In the genomic region with DNA sequence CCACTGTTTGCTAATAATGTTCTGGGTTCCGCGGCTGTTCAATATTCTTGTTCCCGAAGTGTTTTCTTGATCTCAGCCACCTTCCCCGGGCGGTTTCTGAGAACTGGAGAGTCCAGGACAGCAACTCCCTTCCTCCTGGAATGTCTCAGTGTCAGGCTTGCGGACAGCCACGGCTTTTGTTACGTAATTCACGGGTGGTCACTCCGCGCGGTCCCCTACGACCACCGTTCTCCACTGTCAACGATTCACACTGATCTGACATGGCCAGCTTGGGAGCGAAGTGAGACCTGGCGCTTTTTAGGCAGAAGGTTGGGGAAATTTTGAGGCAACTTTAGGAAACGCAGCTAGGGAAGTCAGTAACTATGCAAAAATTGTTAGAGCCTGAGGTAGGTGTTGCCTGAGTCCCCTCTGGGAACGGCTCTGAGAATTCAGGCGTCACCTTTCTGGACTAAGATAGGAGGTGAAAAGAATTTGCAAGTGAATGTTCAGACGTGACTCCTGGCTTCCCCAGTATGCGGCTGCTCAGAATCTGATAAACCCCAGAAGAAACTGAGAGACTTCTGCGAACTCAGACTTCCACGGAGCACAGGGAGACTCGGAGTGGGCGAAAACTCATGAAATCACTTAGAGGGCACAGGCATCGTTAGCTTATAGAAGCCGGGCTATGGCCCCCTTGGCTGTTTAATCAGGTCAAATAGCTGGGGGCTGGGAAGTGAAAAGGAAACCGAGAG, we compare ENCODE assay signal across 8 mouse cellular contexts. TPM values are rescaled to one million over a fixed set of nuclear protein-coding genes. Genes with fewer than 3 reads are reported as not detected.
DNase-seq lines count a peak whose midpoint lies in the region; ATAC-seq lines count a peak whose summit lies in the region.

No protein-coding gene starts in this region.

- intact Hi-C loops in heart, postnatal 14 days (cut with DNase I): loop anchor here (5.0 kb wide), 2 partner anchors 76 to 276 kb away; no protein-coding TSS in a partner anchor

- no peak for ATAC-seq in midbrain, embryonic 15.5 days (replicated peaks)
- ATAC-seq in megakaryocyte-erythroid progenitor cell, adult 5-6 weeks (replicated peaks; ENCODE audit: low FRiP score, low TSS enrichment, poor library complexity, severe bottlenecking): no peak

- H3K9ac ChIP-seq in midbrain, embryonic 15.5 days: 0 out of 2 replicates have a peak overlapping the region, but pooled peaks have one; percentile 11

- no peaks in the 10 kb centered on the region for H3K36me3 ChIP-seq in embryonic facial prominence, embryonic 10.5 days (replicated peaks)
- no peaks in the 10 kb centered on the region for H3K36me3 ChIP-seq in limb, embryonic 10.5 days
- no peaks in the 10 kb centered on the region for H3K36me3 ChIP-seq in midbrain, embryonic 15.5 days (replicated peaks)

- DNase-seq in gastrocnemius, adult 8-10 months (ENCODE audit: low spot score in 2 of 2): peak; percentile 21 to 37
- DNase-seq in gastrocnemius, postnatal 4 days (ENCODE audit: low spot score in 2 of 2): no peak
- DNase-seq in ZHBTc4 (ENCODE audit: low read depth, low spot score): peak; percentile 54
- DNase-seq in embryonic facial prominence, embryonic 10.5 days (ENCODE audit: low spot score): peak; percentile 44
- peak; percentile 13 to 37 for DNase-seq in heart, postnatal 14 days
- DNase-seq in limb, embryonic 10.5 days (ENCODE audit: low spot score): peak; percentile 58

- peaks cover 59% of the 10 kb centered on the region for H3K27me3 ChIP-seq in embryonic facial prominence, embryonic 10.5 days (replicated peaks; ENCODE audit: low read depth, poor library complexity, severe bottlenecking)
- H3K27me3 ChIP-seq in limb, embryonic 10.5 days (ENCODE audit: low read depth, poor library complexity, severe bottlenecking): peaks cover 51% of the 10 kb centered on the region
- no peaks in the 10 kb centered on the region for H3K27me3 ChIP-seq in midbrain, embryonic 15.5 days (replicated peaks)

- under 1% methylated on average over 29 of the region's 29 CpGs for WGBS in embryonic facial prominence, embryonic 10.5 days
- under 1% methylated on average over 29 of the region's 29 CpGs for WGBS in limb, embryonic 10.5 days
- WGBS in midbrain, embryonic 15.5 days: under 1% methylated on average over 29 of the region's 29 CpGs

- H3K4me2 ChIP-seq in midbrain, embryonic 15.5 days: peak overlapping the region; percentile 90

- H3K27ac ChIP-seq in embryonic facial prominence, embryonic 10.5 days (replicated peaks): no peak overlapping the region
- H3K27ac ChIP-seq in limb, embryonic 10.5 days: no peak overlapping the region
- peak overlapping the region; percentile 19; the same call in 1 of the 2 replicates for H3K27ac ChIP-seq in midbrain, embryonic 15.5 days

- peaks cover 40% of the 10 kb centered on the region for H3K4me1 ChIP-seq in embryonic facial prominence, embryonic 10.5 days
- peaks cover 45% of the 10 kb centered on the region for H3K4me1 ChIP-seq in limb, embryonic 10.5 days
- peaks cover 23% of the 10 kb centered on the region for H3K4me1 ChIP-seq in midbrain, embryonic 15.5 days

- H3K4me3 ChIP-seq in embryonic facial prominence, embryonic 10.5 days: peak overlapping the region; percentile 78
- H3K4me3 ChIP-seq in limb, embryonic 10.5 days: peak overlapping the region; percentile 69
- H3K4me3 ChIP-seq in midbrain, embryonic 15.5 days: peak overlapping the region; percentile 65

- peaks cover 5% of the 10 kb centered on the region; the same call in 1 of the 2 replicates for H3K9me3 ChIP-seq in embryonic facial prominence, embryonic 10.5 days
- no peaks in the 10 kb centered on the region for H3K9me3 ChIP-seq in limb, embryonic 10.5 days (replicated peaks)
- no peaks in the 10 kb centered on the region for H3K9me3 ChIP-seq in midbrain, embryonic 15.5 days

RNA-seq across cellular contexts. Expression of gene Dpf3, which starts 0.9 kb away (rescaled TPM):
- 10 to 100 TPM; 16.1 to 21.9 (median 20.1) TPM for total RNA-seq in gastrocnemius, adult 8-10 months (2022)
- 10 to 100 TPM; 15.6 to 19.3 TPM for total RNA-seq in gastrocnemius, postnatal 4 days (2021)
- 2.8 and 3.0 TPM in 2 replicates for polyA plus RNA-seq in embryonic facial prominence, embryonic 10.5 days (2016; fragmentation: Nextera tagmentation; extraction: Ambion mirVana)
- 10 to 100 TPM; 20.7 to 26.0 TPM for total RNA-seq in heart, postnatal 14 days (2021)
- polyA plus RNA-seq in limb, embryonic 10.5 days (2016; fragmentation: Nextera tagmentation; extraction: Ambion mirVana): 2.5 and 2.6 TPM in 2 replicates
- 25.0 and 26.9 TPM in 2 replicates for polyA plus RNA-seq in midbrain, embryonic 15.5 days (2015; fragmentation: Nextera tagmentation; extraction: Ambion mirVana)
- total RNA-seq in megakaryocyte-erythroid progenitor cell, adult 5-6 weeks (2014; fragmentation: Nextera tagmentation): 4.9 and 17.9 TPM in 2 replicates
- total RNA-seq in megakaryocyte-erythroid progenitor cell, adult 5-6 weeks (2017): 26.6 and 35.6 TPM in 2 replicates

RNA-seq across cellular contexts. Expression of gene Dcaf4, which starts 31.9 kb away (rescaled TPM):
- total RNA-seq in gastrocnemius, adult 8-10 months (2022): 10 to 100 TPM; 18.7 to 30.4 (median 20.5) TPM
- 10 to 100 TPM; 25.5 to 28.4 TPM for total RNA-seq in gastrocnemius, postnatal 4 days (2021)
- polyA plus RNA-seq in embryonic facial prominence, embryonic 10.5 days (2016; fragmentation: Nextera tagmentation; extraction: Ambion mirVana): 29.5 and 30.1 TPM in 2 replicates
- 10 to 100 TPM; 15.7 to 18.3 TPM for total RNA-seq in heart, postnatal 14 days (2021)
- polyA plus RNA-seq in limb, embryonic 10.5 days (2016; fragmentation: Nextera tagmentation; extraction: Ambion mirVana): 27.4 and 29.3 TPM in 2 replicates
- 45.8 and 51.4 TPM in 2 replicates for polyA plus RNA-seq in midbrain, embryonic 15.5 days (2015; fragmentation: Nextera tagmentation; extraction: Ambion mirVana)
- 31.4 and 49.2 TPM in 2 replicates for total RNA-seq in megakaryocyte-erythroid progenitor cell, adult 5-6 weeks (2014; fragmentation: Nextera tagmentation)
- 29.8 and 38.6 TPM in 2 replicates for total RNA-seq in megakaryocyte-erythroid progenitor cell, adult 5-6 weeks (2017)

Comparison
In these comparisons a context has a peak if more than half of its experiments do, and no peak if none do; other contexts are left out.
1. DNase-seq: peak in gastrocnemius, adult 8-10 months (2 of 2), ZHBTc4 (single experiment), embryonic facial prominence, embryonic 10.5 days (single experiment), heart, postnatal 14 days (2 of 2) and limb, embryonic 10.5 days (single experiment); none in gastrocnemius, postnatal 4 days (0 of 2).
2. Peak in every context shown above with its lines, with median percentiles within 50 percentile points of each other: H3K4me3 ChIP-seq.